Mouse (Mus musculus): ENCODE data around the gene Ccdc24.

GRCm38 (mm10) chr4:117836204-117836767 is 36.1 kb downstream of the Ccdc24 start:
- TF ChIP-seq POLR2A (IDR thresholded peaks at IDR 0.05; ENCODE audit: borderline replicate concordance, insufficient read depth, low read length) (peak; percentile 42; the same call in 1 of the 2 replicates), CTCF (IDR thresholded peaks at IDR 0.05; ENCODE audit: borderline replicate concordance, insufficient read depth, low read depth, low read length) (no peak)

Data from cerebellum, adult 2 months (tissue).